Mouse (Mus musculus): ENCODE data around the gene Ctnnd2.

The Ctnnd2 gene

DNA sequence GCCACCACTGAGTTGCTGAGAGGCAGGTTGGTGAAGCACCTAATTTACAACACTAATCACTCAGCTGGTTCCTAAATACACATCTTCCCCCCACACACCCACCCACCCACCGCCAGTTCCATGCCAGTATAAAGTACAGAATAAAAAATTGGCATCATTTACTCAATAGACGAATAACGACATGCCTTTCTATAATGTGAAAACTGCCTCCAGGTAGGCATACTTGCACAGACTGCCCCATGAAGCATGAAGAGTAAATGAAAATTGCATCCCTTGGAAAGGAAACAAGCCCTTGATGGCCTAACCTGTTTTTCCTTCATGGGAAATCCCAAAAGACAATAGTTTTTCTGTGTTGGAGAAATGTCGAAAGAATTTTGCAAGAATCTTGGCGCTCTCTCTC is 212.0 kb downstream of the Ctnnd2 start:
- in situ Hi-C loops (cut with MboI, MseI), result loop anchor here (10.0 kb wide), 1 partner anchor 660 kb away; no protein-coding TSS in a partner anchor

DNA sequence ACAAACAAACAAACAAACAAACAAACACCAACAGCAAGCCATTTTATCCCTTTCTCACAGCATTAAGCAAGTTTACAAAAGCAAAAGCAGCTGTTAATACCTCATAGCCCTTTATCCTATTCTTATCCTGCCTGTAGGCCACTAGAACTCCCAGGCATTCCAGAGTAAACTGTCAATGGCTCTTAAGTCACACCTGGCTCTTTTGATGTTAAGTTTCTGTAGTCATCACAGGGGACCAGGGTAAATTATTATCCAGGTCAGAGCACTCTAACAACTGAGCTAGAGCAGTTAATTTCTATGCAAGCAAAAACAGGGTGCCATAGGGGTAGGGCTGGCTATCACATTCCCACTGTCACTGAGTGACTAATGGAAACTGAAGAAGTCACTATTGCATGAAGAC is 214.1 kb downstream of the Ctnnd2 start:
- in situ Hi-C loops (cut with MboI, MseI), result loop anchor here (10.0 kb wide), 1 partner anchor 662 kb away; no protein-coding TSS in a partner anchor

DNA sequence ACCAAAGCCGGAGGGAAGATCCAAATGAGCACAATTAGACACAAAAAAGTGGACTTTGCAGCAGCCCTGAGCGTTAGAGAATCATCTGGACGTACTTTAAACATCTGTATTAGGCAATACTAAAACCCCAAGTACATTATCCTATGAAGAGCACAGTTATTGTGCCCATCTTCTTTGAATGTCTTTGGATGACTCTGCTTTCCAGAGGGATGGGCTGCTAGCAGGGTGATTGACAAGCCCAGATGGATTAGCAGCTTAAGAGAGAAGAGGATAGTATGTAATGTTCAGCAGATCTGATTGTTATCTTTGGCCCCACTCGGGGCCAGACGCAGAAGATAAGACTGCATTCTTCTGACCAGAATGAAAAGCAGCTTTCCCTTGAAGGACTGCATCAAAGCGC is 214.9 kb downstream of the Ctnnd2 start:
- in situ Hi-C loops (cut with MboI, MseI), result loop anchor here (10.0 kb wide), 1 partner anchor 662 kb away; no protein-coding TSS in a partner anchor

DNA sequence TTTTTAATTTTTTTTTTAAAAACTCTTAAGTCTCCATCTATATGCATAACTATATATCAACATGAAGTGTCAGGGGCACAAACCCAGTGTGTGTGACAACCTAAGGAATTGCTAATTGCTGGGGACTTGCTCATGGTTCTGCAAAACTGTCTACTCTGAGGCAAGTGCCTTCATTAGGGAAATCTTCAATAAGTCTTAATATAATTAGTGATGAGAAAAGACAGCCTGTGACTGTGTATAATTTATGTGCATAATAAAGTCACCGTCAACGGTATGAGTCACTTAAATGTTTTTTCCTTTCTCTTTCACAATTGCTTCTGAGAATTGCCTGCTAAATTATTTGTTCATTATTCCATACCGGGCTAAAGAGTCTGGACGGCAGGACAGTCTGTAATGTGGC is 228.7 kb downstream of the Ctnnd2 start:
- in situ Hi-C loops (cut with MboI, MseI), result no loop called here

DNA sequence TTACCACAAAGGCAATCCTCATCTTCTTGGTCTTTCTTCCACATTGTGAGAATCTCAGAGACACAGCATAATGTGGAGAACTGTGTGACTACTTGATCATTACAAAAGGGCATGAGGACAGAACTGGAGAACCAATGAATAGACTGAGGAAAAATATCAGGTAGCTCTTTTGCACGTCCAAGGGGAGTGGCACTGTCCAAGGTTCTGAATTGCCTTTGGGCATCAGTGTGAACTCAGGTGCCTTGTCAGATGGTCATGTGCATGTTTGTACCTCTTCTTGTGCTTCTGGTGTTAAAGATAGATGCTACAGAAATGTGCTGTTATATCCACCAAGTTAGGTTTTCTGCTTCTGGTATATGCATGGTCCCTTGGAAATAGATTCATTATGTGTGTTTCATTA is 233.9 kb downstream of the Ctnnd2 start:
- in situ Hi-C loops (cut with MboI, MseI), result no loop called here

DNA sequence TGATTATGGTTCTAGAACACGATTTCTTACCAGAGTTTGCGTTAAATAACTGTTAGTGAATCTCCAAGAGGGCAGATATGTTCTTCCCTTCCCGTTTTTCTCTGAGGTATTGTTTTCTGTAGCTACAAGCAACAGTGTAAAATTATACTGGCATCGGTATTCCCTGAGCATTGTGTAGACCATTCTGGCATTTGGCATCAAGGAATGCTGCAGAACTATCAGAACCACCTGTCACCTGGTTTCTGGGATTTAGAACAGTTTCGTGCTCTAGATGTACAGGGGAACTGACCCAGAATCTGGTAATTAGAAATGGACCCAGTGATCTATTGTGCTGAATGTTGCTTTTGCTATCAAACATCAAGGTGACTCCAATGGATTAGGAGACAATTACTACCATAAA is 250.8 kb downstream of the Ctnnd2 start:
- in situ Hi-C loops (cut with MboI, MseI), result no loop called here

DNA sequence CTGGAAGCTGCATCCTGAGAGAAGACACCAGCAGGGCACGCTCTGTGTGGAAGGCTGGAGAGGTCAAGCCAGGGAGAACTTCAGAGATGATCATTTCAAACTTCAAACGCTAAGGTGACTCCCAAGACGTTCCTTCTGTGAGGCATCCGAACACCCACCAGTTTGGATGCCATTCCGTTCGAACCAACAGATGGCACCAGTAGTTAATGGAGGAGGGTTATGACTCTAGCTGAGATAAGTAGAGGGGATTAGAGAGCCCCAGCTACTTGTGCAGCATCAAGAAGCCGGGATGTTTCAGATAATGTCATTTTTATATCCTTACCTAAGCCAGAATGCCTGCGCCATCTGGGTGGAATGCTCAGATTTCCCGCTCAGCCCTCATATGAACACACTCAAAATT is 251.9 kb downstream of the Ctnnd2 start:
- in situ Hi-C loops (cut with MboI, MseI), result no loop called here

DNA sequence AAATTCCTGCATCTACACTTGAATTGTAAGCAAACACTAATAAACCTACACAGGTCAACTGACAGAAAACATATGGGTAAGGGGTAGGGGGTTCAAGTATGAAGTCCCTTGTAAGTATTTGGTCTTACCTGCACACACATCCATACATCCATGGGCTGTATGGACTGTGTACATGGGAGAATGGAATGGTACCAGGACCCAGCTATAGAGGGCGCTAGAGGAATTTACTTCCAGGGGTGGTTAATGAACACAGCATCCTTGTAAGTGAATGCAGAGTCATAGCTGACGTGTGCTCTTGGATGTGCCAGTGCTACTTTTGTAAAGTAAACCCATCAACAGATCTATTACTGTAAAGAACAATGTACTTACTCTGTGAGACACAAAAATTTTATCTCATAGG is 254.9 kb downstream of the Ctnnd2 start:
- in situ Hi-C loops (cut with MboI, MseI), result no loop called here

DNA sequence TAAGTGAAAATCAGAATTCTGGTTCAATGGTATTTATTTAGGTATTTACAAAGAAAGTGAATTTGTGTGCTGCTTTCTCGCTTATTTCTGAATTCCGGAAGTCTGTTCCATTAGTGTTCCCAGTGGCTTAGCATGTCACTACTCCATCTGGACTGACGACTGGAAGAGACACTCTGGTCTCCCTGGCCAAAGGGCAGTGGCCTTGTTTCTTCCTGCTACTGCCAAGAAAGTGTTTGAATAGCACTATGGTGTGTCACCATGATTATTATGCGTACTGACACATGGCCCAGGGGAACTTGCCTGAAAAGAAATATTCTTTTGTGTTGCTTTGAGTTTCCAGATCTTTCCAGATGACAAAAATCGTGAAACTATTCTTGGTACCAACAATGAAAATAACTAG is 266.7 kb downstream of the Ctnnd2 start:
- in situ Hi-C loops (cut with MboI, MseI), result loop anchor here (10.0 kb wide), 1 partner anchor 306 kb away; no protein-coding TSS in a partner anchor

DNA sequence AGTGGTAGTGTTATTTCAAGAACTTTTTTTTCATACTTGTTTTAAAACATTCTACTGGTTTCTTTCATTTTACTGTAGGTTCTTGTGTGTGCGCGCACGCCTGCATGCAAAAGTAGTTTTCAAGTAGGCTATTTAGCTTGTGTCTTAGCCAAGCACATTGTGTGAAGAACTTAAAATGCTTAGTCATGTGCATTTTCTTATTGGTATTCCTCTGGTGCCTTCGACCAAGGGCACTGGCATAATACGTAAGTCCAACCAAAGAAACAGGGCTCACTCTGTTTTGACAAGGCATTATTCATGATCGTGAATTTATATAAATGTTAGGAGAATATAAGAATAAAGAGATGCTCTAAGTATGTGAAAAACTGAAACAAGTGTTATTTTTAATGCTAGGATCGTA is 278.4 kb downstream of the Ctnnd2 start:
- in situ Hi-C loops (cut with MboI, MseI), result no loop called here

DNA sequence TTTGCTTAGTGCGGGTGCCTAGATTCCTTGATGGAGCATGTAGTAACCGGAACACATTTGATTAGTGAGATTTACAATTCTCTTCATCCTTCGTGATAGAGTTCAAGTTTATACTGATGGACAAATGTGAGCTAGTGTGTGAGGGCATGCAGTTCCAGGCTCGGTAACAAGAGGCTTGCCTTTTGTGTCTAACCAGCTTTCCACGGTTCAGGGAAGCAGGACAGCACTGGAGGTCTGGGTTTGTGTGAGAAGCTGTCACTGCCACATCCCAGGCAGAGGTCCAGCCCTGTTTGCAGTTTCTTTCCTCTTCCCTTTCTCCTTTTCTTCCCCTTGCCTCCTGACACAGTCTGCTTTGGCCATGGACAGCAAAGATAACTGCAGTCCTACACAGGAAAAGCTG is 279.5 kb downstream of the Ctnnd2 start:
- in situ Hi-C loops (cut with MboI, MseI), result no loop called here

DNA sequence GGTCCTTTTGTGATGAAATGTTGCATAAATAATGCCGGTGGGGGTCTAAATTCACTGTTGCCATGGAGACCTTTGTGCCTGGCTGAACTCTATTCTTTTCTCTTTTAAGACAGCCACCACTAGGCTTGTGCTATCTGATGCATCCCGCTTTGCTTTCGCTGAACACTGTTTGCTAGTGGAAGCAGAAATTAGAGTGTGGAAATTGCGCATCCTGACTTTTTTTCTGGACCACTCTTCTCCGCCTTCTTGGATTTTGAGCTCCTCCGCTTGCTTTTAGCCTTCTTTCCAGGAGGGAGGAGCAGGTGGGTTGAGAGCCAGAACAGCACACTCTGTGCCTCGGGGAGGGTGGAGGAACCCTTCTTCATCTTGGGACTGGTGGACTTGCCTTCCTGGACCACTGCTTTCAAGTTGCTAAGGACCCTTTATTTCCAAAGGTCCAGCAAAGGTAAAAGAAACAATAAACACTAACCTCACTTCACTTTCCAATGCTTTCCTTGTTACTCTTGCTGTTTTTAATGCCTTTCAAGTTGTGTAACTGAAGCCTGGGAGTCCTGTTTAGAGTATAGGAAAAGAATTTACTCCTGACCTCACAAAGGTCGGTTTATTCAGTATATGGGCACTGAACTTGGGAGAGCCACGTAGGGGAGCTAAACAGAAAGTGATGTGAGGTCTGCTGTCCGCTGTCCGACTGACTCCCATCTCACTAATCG is 285.3 kb downstream of the Ctnnd2 start:
- in situ Hi-C loops (cut with MboI, MseI), result no loop called here

DNA sequence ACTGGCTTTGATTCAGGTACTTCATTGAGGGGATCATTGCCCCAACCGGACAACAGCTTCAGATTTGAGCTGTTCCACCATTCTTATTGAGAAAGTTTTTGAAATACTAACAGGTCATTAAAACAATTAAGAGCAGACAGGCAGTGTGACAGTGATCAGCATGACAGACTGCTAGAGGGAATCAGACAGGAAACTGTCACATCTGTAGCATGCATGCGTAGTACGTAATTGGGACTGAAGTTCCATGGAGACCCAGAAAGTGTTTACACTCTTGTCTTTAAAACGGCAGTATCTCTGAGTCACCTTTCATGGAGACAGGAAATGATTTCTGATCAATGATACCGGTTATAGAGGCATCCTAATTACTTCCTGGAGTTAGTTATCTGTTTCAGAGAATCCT is 286.3 kb downstream of the Ctnnd2 start:
- in situ Hi-C loops (cut with MboI, MseI), result no loop called here

DNA sequence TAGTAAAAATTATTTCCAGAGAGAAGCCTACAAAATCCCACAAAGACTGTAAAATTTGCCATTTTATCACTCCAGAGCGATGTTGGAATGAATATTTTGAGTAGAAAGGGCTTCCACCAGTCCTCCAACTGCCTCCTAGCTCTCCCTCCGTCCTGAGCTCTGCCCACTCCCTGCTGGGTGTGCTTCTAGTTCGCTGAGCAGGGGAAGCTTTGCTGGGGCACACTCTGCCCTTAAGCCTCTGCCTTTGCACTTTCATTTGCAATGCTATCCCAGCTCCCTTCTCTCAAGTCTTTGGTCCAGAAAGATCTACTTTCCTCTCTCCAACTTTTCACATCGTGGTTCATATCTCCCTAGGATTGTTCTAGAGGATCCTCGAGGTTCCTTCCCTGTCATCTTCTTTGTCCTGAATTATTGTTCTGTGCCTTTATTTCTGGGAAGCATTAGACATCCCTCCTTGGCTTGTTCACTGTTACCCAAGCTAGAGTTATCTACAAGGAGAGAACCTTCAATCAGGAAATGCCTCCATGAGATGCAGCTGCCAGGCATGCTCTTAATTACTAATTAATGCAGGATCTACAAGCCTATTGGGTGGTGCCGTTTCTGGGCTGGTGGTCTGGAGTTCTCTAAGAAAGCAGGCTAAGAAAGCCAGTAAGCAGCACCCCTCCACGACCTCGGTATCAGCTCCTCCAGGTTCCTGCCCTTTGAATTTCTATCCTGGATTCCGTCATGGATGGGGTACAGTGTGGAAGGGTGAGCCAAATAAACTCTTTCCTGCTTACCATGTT is 288.1 kb downstream of the Ctnnd2 start:
- in situ Hi-C loops (cut with MboI, MseI), result no loop called here

DNA sequence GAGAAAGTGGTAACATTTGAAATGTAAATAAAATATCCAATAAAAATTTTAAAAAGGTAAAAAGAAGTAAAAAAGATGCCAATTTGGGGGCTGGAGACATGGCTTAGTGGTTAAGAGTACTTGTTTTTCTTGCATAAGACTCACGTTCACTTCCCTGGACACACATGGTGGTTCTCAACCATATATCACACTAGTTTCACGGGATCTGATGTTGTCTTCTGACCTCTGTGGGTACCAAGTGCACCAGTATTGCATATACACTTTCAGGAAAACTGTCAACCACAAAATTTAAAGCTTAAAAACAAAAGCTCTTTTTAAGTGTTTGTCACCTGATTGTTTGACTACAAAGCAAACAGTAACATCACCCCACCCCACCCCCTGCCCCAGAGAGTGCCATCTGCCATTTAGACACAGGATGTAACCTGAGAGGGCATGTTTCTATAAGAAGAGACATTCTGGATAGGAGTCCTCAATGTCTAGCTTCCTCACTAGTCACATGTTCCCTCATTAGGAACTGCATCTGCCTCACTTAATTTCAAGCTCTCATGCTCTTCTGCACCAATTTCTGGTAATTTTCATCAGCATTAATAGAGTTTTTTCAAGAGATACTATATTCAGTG is 290.5 kb downstream of the Ctnnd2 start:
- in situ Hi-C loops (cut with MboI, MseI), result no loop called here

DNA sequence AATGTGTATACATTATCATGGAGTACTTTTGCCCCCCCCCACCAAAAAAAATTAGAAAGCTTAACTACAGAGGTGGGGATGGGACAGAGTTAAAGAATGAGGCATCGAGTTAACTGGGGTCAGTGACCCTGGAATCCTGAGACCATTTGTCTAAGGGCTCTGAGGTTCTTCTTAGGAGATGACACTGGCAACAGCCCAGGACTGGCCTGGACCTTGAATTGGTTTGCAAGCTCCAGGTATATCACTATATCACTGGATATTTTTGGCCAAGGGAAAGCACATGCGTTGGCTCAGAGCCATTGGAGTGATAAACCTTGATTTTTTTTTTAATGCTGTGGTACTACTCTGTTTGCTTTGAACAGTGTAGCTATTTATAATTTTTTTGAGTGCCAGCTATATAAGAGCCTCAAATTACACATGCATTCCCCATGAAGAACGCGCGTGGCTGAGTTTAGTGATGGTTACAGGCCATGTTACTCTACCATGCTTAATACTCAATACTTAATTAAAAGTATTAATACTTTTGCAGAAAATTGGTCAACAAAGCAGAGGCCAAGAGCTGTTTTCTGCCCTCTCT is 291.2 kb downstream of the Ctnnd2 start:
- in situ Hi-C loops (cut with MboI, MseI), result no loop called here

DNA sequence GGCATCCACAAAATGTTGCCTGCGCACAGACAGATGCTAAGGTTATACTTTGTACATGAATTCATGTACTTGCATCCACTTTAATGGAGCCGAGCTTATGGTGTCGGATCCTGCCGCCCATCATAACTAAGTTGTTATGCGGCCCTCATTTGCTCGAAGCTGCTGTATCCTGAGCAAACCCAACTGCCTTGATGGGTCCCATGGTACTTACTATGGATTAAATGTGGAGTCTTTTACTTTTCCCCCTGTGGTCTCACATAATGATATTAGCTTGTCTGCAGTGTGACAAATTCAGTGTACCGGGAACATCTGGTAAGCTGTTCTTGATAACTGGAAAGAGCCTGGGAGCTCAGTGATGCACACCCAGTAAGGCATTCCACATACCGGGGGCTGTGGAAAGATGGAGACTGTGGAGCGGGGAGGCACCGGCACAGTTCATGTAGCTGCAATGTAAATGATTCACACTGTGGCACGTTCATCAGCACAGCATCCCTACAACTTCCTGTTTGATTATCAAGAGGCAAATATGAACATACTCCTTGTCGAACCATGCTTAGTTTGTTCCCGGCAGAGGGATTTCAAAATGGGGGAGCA is 294.7 kb downstream of the Ctnnd2 start:
- in situ Hi-C loops (cut with MboI, MseI), result no loop called here

DNA sequence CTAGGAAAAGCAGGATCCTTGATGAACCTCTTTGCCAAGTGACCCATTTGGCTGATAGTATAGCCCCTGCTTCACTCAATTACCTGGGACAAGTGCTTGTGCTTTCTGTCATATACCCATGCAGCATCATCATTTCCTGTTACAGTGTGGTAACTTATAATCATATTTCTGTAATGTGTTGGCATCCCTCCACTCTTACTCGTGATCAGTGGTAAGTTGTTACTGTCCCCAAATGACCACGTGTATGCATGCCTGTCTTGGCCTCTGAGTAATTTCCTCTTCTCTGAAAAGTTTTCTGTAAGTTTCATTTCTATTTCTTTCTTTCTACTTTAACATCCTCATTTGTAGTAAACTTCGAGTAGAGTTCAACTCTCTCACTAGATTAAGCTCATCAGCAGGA is 296.4 kb downstream of the Ctnnd2 start:
- in situ Hi-C loops (cut with MboI, MseI), result no loop called here

DNA sequence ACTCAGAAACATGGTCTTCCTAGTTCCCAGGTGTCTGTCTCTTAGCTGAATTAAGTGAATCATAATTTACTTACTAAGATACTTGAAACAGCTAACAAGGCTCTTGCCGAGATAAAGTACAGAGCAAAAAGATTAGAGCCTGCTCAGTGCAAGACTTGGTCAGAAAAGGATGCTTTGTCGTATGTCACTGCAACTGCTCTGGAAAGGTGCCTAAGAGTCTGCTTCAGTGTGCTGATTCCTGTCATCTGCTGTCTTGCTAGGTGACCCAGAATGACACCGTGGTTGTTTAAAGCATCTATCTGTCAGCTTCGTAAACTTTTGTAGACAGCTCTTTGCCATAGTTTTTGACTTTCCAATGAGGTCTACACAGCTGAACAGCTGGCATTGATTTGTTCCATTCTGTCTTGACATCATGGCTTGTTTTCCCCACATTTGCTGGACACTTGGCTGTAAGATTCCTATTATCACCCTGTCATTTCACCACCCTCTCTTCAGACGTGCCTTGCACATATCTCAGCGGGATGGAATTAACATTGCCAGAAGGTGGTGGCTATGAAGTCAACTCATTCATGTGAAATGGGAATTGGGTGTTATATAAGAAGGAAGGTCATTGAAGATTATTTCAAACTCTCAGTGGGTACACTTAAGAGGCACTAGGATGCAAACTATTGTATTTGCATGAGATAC is 299.0 kb downstream of the Ctnnd2 start:
- in situ Hi-C loops (cut with MboI, MseI), result no loop called here

DNA sequence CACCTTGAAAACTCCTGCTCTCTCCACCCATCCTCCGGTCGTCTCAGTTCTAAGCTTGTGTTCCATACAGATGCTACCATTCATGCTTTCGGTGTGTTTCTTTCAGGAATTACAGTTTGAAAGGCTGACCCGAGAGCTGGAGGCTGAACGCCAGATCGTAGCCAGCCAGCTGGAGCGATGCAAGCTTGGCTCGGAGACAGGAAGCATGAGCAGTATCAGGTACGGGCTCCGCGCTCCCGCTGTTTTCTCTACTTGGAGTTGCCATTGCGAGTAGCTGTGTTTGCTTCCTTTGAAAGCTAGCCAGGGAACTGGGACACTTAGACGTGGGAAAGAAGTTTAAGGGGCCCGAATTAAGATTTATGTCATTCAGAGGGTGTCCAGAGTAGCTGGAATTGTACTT is 308.3 kb downstream of the Ctnnd2 start:
- in situ Hi-C loops (cut with MboI, MseI), result no loop called here

DNA sequence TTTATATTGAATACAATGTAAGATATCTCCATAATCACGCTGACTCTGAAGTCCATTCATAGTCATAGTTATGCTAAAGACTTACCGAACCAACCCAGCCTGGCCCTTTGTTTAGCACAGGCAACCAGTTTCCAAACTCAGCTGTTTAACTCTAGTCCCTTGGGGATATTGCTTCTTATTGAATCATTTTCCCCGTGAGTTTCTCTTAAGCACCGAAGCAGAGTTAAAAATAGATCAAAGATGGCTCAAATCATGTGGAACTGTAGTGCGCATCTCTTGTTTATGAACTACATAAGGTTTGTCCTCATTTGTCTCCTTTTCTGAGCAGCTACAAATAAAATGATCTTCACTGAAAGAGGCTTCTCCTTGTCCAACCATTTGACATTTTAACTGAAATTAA is 334.1 kb downstream of the Ctnnd2 start:
- in situ Hi-C loops (cut with MboI, MseI), result loop anchor here (10.0 kb wide), 1 partner anchor 198 kb away; no protein-coding TSS in a partner anchor
